Mouse (Mus musculus) C2C12 (cell line): ENCODE measurements around the gene Slc7a1. TPM values are rescaled to one million over a fixed set of nuclear protein-coding genes. Genes with fewer than 3 reads are reported as not detected.
A peak's percentile ranks its signal among the peaks of the same experiment; 100 is the strongest.
"Not testable (repeated sequence)": the region's sequence is repeated elsewhere in the genome, so short reads cannot be mapped to it uniquely, and the experiment has no call there.

Experiments used
- H3K27me3 ChIP-seq: one replicate; pipeline ENCODE4 v1.6.1; 2011; ENCODE audit not compliant: control insufficient read depth, insufficient read depth, insufficient read length
- H3K36me3 ChIP-seq: one replicate; pipeline ENCODE4 v1.6.1; 2011; ENCODE audit not compliant: control insufficient read depth, insufficient read depth
- H3K4me3 ChIP-seq: one replicate; pipeline ENCODE4 v1.5.1; 2011; ENCODE audit warnings: mild to moderate bottlenecking, control low read depth; ENCODE audit not compliant: poor library complexity, insufficient read depth, severe bottlenecking
- H3K79me2 ChIP-seq: one replicate; pipeline ENCODE4 v1.6.1; 2011; ENCODE audit not compliant: control insufficient read depth, insufficient read depth
- H3K79me3 ChIP-seq: one replicate; pipeline ENCODE4 v1.6.1; 2011; ENCODE audit warnings: low read depth, control low read depth
- H3ac ChIP-seq: one replicate; pipeline ENCODE3; 2011; ENCODE audit warnings: low read depth; ENCODE audit not compliant: control insufficient read depth, insufficient read length
- CEBPB ChIP-seq: IDR thresholded peaks from one replicate; pipeline ENCODE4 v1.6.1; 2011; ENCODE audit warnings: low read depth, mild to moderate bottlenecking, control low read depth, moderate library complexity
- CTCF ChIP-seq: IDR thresholded peaks from one replicate; pipeline ENCODE4 v1.5.1; 2011; ENCODE audit not compliant: control insufficient read depth, insufficient read depth, insufficient read length
- FOSL1 ChIP-seq: IDR thresholded peaks from one replicate; pipeline ENCODE4 v1.8.0; 2011; ENCODE audit warnings: mild to moderate bottlenecking, low read length; ENCODE audit not compliant: poor library complexity, insufficient read depth, severe bottlenecking
- MAX ChIP-seq: IDR thresholded peaks from one replicate; pipeline ENCODE4 v1.6.1; 2011; ENCODE audit warnings: mild to moderate bottlenecking, control low read depth
- MYOD1 ChIP-seq: IDR thresholded peaks from one replicate; pipeline ENCODE4 v1.6.1; 2011; ENCODE audit warnings: low read depth; ENCODE audit not compliant: control insufficient read depth, insufficient read length
- MYOG ChIP-seq: IDR thresholded peaks from one replicate; pipeline ENCODE4 v1.6.1; 2011; ENCODE audit not compliant: control insufficient read depth, insufficient read length; ENCODE audit errors: extremely low read depth
- USF1 ChIP-seq: IDR thresholded peaks from one replicate; pipeline ENCODE4 v1.6.1; 2011; ENCODE audit warnings: low read depth, mild to moderate bottlenecking, control low read depth, moderate library complexity
- polyA plus RNA-seq: library from polyadenylated mRNA; unstranded; fragments of >200 nt; fragmentation: generic; extraction: Trizol; gene quantifications from one replicate; pipeline ENCODE4 v1.2.1, GENCODE M21; 2012; ENCODE audit warnings: missing spikeins

Gene Slc7a1
- polyA plus RNA-seq, 1 experiment = 34.6 TPM

GRCm38 (mm10) chr5:148328982-148329381 is 70.7 kb downstream of the Slc7a1 start:
- H3ac ChIP-seq = no peak overlapping the region
- no peak overlapping the region for H3K4me3 ChIP-seq
- no peak for TF ChIP-seq FOSL1
- TF ChIP-seq MYOG = no peak
- TF ChIP-seq CEBPB = no peak
- no peak for TF ChIP-seq MYOD1
- TF ChIP-seq CTCF = no peak
- no peak for TF ChIP-seq USF1
- no peak for TF ChIP-seq MAX
- no peaks in the 10 kb centered on the region for H3K79me3 ChIP-seq
- H3K36me3 ChIP-seq = peaks cover 31% of the 10 kb centered on the region
- no peaks in the 10 kb centered on the region for H3K79me2 ChIP-seq
- H3K27me3 ChIP-seq = no peaks in the 10 kb centered on the region

DNA sequence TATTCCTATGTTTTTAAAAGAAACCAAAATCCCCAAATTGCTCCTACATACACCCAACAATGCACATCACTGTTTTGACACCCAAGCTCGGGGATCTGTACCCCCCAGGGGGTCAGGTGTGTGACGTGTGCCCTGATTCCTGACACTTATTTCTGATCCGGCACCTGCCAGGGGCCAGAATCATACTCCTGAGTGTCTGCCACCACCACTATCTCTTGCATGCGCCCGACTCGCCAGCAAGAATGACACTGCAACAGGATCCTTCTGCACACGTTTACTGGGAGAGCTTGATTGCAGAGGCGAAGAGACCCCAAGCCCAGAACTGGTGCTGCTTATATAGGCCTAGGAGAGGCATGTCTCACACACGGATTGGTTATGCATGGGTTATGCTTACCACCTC is 73.4 kb downstream of the Slc7a1 start:
- H3K4me3 ChIP-seq, H3K27me3 ChIP-seq, H3K36me3 ChIP-seq, H3K79me2 ChIP-seq, H3ac ChIP-seq, H3K79me3 ChIP-seq: not testable (repeated sequence)

GRCm38 (mm10) chr5:148325317-148325885 is 74.3 kb downstream of the Slc7a1 start:
- Histone ChIP-seq H3K79me2 (no peaks in the 10 kb centered on the region), H3K79me3 (no peaks in the 10 kb centered on the region), H3K4me3 (no peak overlapping the region), H3ac (no peak overlapping the region), H3K36me3 (no peaks in the 10 kb centered on the region), H3K27me3 (no peaks in the 10 kb centered on the region)
- no peak for TF ChIP-seq MAX
- no peak for TF ChIP-seq MYOG
- TF ChIP-seq CTCF = peak; percentile 64
- no peak for TF ChIP-seq MYOD1
- no peak for TF ChIP-seq FOSL1

- H3ac ChIP-seq = no peak overlapping the region
- TF ChIP-seq MYOD1 (no peak), CTCF (no peak), USF1 (no peak), FOSL1 (no peak), MAX (no peak)
- no peaks in the 10 kb centered on the region for H3K27me3 ChIP-seq
Measured at GRCm38 (mm10) chr5:148314931-148315330, 84.8 kb downstream of the Slc7a1 start.

GRCm38 (mm10) chr5:148312443-148312842 is 87.3 kb downstream of the Slc7a1 start:
- no peaks in the 10 kb centered on the region for H3K27me3 ChIP-seq
- no peak overlapping the region for H3K4me3 ChIP-seq
- H3K36me3 ChIP-seq = no peaks in the 10 kb centered on the region
- H3K79me2 ChIP-seq = no peaks in the 10 kb centered on the region
- no peak for TF ChIP-seq USF1
- H3ac ChIP-seq = no peak overlapping the region
- no peaks in the 10 kb centered on the region for H3K79me3 ChIP-seq

More at GRCm38 (mm10) chr5:148314931-148315330, 84.8 kb downstream of the Slc7a1 start:
- no peak overlapping the region for H3K4me3 ChIP-seq
- no peaks in the 10 kb centered on the region for H3K36me3 ChIP-seq
- no peaks in the 10 kb centered on the region for H3K79me2 ChIP-seq
- no peaks in the 10 kb centered on the region for H3K79me3 ChIP-seq

DNA sequence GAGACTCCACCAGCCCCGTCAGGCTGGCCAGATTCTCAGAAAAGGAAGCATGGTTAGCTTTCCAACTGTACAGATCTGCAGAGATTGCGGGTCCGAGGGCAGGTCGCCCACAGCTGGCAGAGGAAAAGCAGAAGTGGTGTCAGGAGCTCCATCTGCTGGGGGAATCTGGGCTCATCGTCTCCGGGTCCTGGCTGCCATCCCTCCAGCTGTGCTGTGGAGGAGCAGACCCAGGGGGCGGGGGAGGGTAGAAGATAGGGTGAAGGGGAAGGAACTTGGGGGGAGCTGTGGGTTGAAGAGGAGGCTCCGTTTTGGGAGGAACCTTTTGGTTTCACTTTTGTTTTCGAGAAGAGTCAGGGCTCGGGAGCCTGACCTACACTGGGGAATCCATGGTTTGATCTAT is 88.9 kb downstream of the Slc7a1 start:
- Histone ChIP-seq H3K27me3 (no peaks in the 10 kb centered on the region), H3K4me3 (peak overlapping the region; percentile 18), H3K79me3 (no peaks in the 10 kb centered on the region), H3K36me3 (no peaks in the 10 kb centered on the region), H3K79me2 (no peaks in the 10 kb centered on the region), H3ac (no peak overlapping the region)
- TF ChIP-seq MYOD1 (no peak), CTCF (peak; percentile 39)

DNA sequence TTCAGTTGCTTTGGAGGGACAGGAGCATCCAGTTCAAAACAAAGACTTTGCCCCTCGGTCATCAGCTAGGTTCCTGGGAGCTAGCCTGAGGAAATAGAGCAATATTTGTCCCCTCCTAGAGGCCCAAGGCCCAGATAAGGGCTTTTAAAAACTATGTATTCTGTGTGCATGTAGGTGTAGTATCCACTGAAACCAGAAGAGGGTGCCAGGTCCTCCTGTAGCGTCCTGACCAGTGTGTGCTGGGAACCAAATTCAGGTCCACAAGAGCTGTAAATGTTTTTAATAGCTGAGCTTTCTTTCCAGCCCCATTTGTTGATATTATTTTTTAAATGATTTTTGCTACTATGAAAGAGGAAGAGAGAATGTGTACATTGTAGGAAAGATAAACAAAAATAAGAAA is 95.6 kb downstream of the Slc7a1 start:
- no peak overlapping the region for H3K4me3 ChIP-seq
- no peaks in the 10 kb centered on the region for H3K36me3 ChIP-seq

More for the DNA sequence above, 95.6 kb downstream of the Slc7a1 start:
- H3ac ChIP-seq = no peak overlapping the region
- H3K79me2 ChIP-seq = no peaks in the 10 kb centered on the region
- no peaks in the 10 kb centered on the region for H3K79me3 ChIP-seq
- no peak for TF ChIP-seq MYOD1
- no peak for TF ChIP-seq CEBPB
- TF ChIP-seq MYOG = no peak
- no peak for TF ChIP-seq MAX
- no peak for TF ChIP-seq USF1
- TF ChIP-seq FOSL1 = no peak
- no peak for TF ChIP-seq CTCF
- no peaks in the 10 kb centered on the region for H3K27me3 ChIP-seq
